Mouse (Mus musculus): ENCODE results near the gene Jun. TPM values are rescaled to one million over a fixed set of nuclear protein-coding genes. Genes with fewer than 3 reads are reported as not detected.

Gene Jun
- 62.9 and 63.7 TPM in 2 replicates for polyA plus RNA-seq (2015; fragmentation: Nextera tagmentation; extraction: Ambion mirVana)

DNA sequence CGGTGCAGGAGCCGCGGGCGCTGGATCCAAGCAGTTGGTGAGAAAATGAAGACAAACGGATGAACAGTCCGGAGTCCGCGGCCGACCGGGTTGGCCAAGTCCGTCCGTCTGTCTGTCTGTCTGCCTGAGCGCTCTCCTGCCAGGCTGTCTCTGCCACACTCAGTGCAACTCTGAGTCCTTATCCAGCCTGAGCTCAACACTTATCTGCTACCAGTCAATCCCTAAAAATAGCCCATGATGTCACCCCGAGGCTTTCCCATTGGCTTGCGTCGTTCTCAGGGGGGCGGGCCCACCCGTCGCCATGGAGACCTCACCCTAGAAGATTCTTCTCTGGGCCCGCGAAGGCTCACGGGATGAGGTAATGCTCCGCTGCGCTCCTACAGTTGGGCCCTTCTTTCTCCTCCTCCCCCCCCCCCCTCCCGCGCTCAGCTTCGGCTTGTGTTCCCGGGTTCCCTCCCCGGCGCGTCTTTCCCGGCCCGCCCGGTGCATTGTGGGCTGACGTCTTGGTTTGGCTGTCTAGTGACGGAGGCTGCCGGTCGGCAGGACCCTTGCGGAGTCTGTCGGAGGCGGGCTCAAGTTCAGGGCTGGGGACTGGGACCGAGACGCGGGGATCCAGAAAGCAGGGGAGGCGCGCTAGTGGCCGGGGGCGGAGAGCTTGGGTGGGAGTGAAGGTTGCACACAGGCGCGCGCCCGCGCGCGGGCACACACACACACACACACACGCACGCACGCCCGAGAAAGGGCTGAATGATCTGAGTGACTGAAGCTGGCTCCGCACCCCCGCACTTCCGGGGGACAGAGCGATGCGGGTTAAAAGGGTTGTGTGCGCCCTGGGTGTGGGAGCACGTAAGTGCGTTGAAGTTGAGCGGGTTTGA is at the start of gene Jun:
Gene Jun (minus strand): TSS at position 198 of the 875 bp plus-strand sequence.
- H3K9me3 ChIP-seq (ENCODE audit: control insufficient read depth, low read length), result no peaks in the 10 kb centered on the region
- ATAC-seq, result peak; percentile 96
- peak within 1 kb of the TSS; percentile 95 for H3K27ac ChIP-seq (ENCODE audit: low read depth, low read length)
- no peaks in the 10 kb centered on the region for H3K27me3 ChIP-seq (replicated peaks; ENCODE audit: control insufficient read depth, insufficient read depth, low read length)
- peak within 1 kb of the TSS; percentile 68 for H3K4me3 ChIP-seq (ENCODE audit: low read length)
- H3K9ac ChIP-seq (ENCODE audit: low read depth, low read length), result peak within 1 kb of the TSS; percentile 82
- H3K36me3 ChIP-seq (ENCODE audit: control insufficient read depth, insufficient read depth, low read length), result no peaks in the 10 kb centered on the region
- peak within 1 kb of the TSS; percentile 82 for H3K4me2 ChIP-seq (ENCODE audit: low read length)
- H3K4me1 ChIP-seq (ENCODE audit: control insufficient read depth, insufficient read depth, low read depth, low read length), result peaks cover 10% of the 10 kb centered on the region
- under 1% methylated on average over 67 of the region's 68 CpGs for WGBS

GRCm38 (mm10) chr4:95101684-95102083 is 49.7 kb upstream of the Jun start:
- ATAC-seq, result no peak
- H3K4me1 ChIP-seq (ENCODE audit: control insufficient read depth, insufficient read depth, low read depth, low read length), result peaks cover 8% of the 10 kb centered on the region; the same call in 1 of the 2 replicates
- H3K4me3 ChIP-seq (ENCODE audit: low read length), result no peak overlapping the region
- H3K36me3 ChIP-seq (ENCODE audit: control insufficient read depth, insufficient read depth, low read length), result no peaks in the 10 kb centered on the region
- H3K27ac ChIP-seq (ENCODE audit: low read depth, low read length), result no peak overlapping the region
- no peak overlapping the region for H3K4me2 ChIP-seq (ENCODE audit: low read length)
- H3K9ac ChIP-seq (ENCODE audit: low read depth, low read length), result no peak overlapping the region
- WGBS, result 95% methylated on average over 7 of the region's 7 CpGs
- no peaks in the 10 kb centered on the region; the same call in 1 of the 2 replicates for H3K27me3 ChIP-seq (replicated peaks; ENCODE audit: control insufficient read depth, insufficient read depth, low read length)
- H3K9me3 ChIP-seq (ENCODE audit: control insufficient read depth, low read length), result peaks cover 4% of the 10 kb centered on the region; the same call in 1 of the 2 replicates

GRCm38 (mm10) chr4:95100694-95101093 is 48.7 kb upstream of the Jun start:
- H3K4me1 ChIP-seq (ENCODE audit: control insufficient read depth, insufficient read depth, low read depth, low read length), result peaks cover 2% of the 10 kb centered on the region; the same call in 1 of the 2 replicates
- no peaks in the 10 kb centered on the region; the same call in 1 of the 2 replicates for H3K27me3 ChIP-seq (replicated peaks; ENCODE audit: control insufficient read depth, insufficient read depth, low read length)
- no peak overlapping the region for H3K27ac ChIP-seq (ENCODE audit: low read depth, low read length)
- H3K9ac ChIP-seq (ENCODE audit: low read depth, low read length), result no peak overlapping the region
- no peak overlapping the region for H3K4me2 ChIP-seq (ENCODE audit: low read length)
- H3K36me3 ChIP-seq (ENCODE audit: control insufficient read depth, insufficient read depth, low read length), result no peaks in the 10 kb centered on the region
- no peak overlapping the region for H3K4me3 ChIP-seq (ENCODE audit: low read length)
- peaks cover 4% of the 10 kb centered on the region; the same call in 1 of the 2 replicates for H3K9me3 ChIP-seq (ENCODE audit: control insufficient read depth, low read length)
- ATAC-seq, result no peak

GRCm38 (mm10) chr4:95099373-95099772 is 47.4 kb upstream of the Jun start:
- no peak overlapping the region for H3K4me3 ChIP-seq (ENCODE audit: low read length)
- no peaks in the 10 kb centered on the region; the same call in 1 of the 2 replicates for H3K27me3 ChIP-seq (replicated peaks; ENCODE audit: control insufficient read depth, insufficient read depth, low read length)
- H3K9ac ChIP-seq (ENCODE audit: low read depth, low read length), result no peak overlapping the region
- WGBS, result 84% methylated on average over 7 of the region's 7 CpGs
- no peak for ATAC-seq
- H3K4me2 ChIP-seq (ENCODE audit: low read length), result no peak overlapping the region
- no peaks in the 10 kb centered on the region for H3K36me3 ChIP-seq (ENCODE audit: control insufficient read depth, insufficient read depth, low read length)
- H3K4me1 ChIP-seq (ENCODE audit: control insufficient read depth, insufficient read depth, low read depth, low read length), result no peaks in the 10 kb centered on the region; the same call in 1 of the 2 replicates
- H3K27ac ChIP-seq (ENCODE audit: low read depth, low read length), result no peak overlapping the region
- H3K9me3 ChIP-seq (ENCODE audit: control insufficient read depth, low read length), result peaks cover 4% of the 10 kb centered on the region; the same call in 1 of the 2 replicates

DNA sequence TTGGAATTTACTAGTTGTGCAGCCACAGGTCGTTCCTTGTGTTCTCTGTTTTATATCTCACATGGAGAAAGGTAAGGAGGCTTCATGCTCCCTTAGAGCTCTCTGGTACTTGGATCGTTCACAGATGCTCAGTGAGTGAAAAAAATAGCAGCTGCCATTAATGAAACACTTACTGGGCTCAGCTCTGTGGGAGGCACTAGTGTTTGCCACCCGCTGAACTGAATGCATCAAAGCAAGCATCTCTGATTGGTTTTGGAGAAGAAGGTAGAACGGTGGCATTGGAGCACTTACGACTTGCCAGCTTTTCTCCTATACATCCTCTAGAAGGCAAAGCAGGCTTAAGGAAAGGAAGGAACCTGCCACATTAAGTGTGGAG is 46.7 kb upstream of the Jun start:
- Histone ChIP-seq H3K4me1 (ENCODE audit: control insufficient read depth, insufficient read depth, low read depth, low read length) (no peaks in the 10 kb centered on the region; the same call in 1 of the 2 replicates), H3K27ac (ENCODE audit: low read depth, low read length) (no peak overlapping the region), H3K36me3 (ENCODE audit: control insufficient read depth, insufficient read depth, low read length) (no peaks in the 10 kb centered on the region), H3K27me3 (replicated peaks; ENCODE audit: control insufficient read depth, insufficient read depth, low read length) (no peaks in the 10 kb centered on the region; the same call in 1 of the 2 replicates), H3K4me3 (ENCODE audit: low read length) (no peak overlapping the region), H3K9me3 (ENCODE audit: control insufficient read depth, low read length) (peaks cover 4% of the 10 kb centered on the region; the same call in 1 of the 2 replicates), H3K4me2 (ENCODE audit: low read length) (no peak overlapping the region), H3K9ac (ENCODE audit: low read depth, low read length) (no peak overlapping the region)
- 60% methylated on average over 5 of the region's 5 CpGs for WGBS
- 0 out of 2 replicates have a peak, but pooled peaks have one; percentile 40 for ATAC-seq

GRCm38 (mm10) chr4:95097942-95098721 is 46.1 kb upstream of the Jun start:
- Histone ChIP-seq H3K27ac (ENCODE audit: low read depth, low read length) (no peak overlapping the region), H3K4me1 (ENCODE audit: control insufficient read depth, insufficient read depth, low read depth, low read length) (no peaks in the 10 kb centered on the region; the same call in 1 of the 2 replicates), H3K9me3 (ENCODE audit: control insufficient read depth, low read length) (peaks cover 4% of the 10 kb centered on the region; the same call in 1 of the 2 replicates), H3K4me3 (ENCODE audit: low read length) (no peak overlapping the region), H3K9ac (ENCODE audit: low read depth, low read length) (no peak overlapping the region), H3K36me3 (ENCODE audit: control insufficient read depth, insufficient read depth, low read length) (no peaks in the 10 kb centered on the region), H3K4me2 (ENCODE audit: low read length) (no peak overlapping the region), H3K27me3 (replicated peaks; ENCODE audit: control insufficient read depth, insufficient read depth, low read length) (no peaks in the 10 kb centered on the region; the same call in 1 of the 2 replicates)
- no peak for ATAC-seq
- 72% methylated on average over 10 of the region's 10 CpGs for WGBS

- Histone ChIP-seq H3K27ac (ENCODE audit: low read depth, low read length) (no peak overlapping the region), H3K9me3 (ENCODE audit: control insufficient read depth, low read length) (peaks cover 1% of the 10 kb centered on the region; the same call in 1 of the 2 replicates), H3K36me3 (ENCODE audit: control insufficient read depth, insufficient read depth, low read length) (no peaks in the 10 kb centered on the region), H3K4me2 (ENCODE audit: low read length) (no peak overlapping the region), H3K9ac (ENCODE audit: low read depth, low read length) (no peak overlapping the region), H3K4me1 (ENCODE audit: control insufficient read depth, insufficient read depth, low read depth, low read length) (no peaks in the 10 kb centered on the region; the same call in 1 of the 2 replicates), H3K4me3 (ENCODE audit: low read length) (no peak overlapping the region), H3K27me3 (replicated peaks; ENCODE audit: control insufficient read depth, insufficient read depth, low read length) (no peaks in the 10 kb centered on the region; the same call in 1 of the 2 replicates)
- no peak for ATAC-seq
- WGBS, result 88% methylated on average over 2 of the region's 2 CpGs
Observed at GRCm38 (mm10) chr4:95096731-95097130, 44.7 kb upstream of the Jun start.

- no peak overlapping the region for H3K9ac ChIP-seq (ENCODE audit: low read depth, low read length)
- 83% methylated on average over 6 of the region's 6 CpGs for WGBS
Observed at GRCm38 (mm10) chr4:95095911-95096310, 43.9 kb upstream of the Jun start.

More at GRCm38 (mm10) chr4:95095911-95096310, 43.9 kb upstream of the Jun start:
- Histone ChIP-seq H3K27me3 (replicated peaks; ENCODE audit: control insufficient read depth, insufficient read depth, low read length) (no peaks in the 10 kb centered on the region; the same call in 1 of the 2 replicates), H3K4me2 (ENCODE audit: low read length) (no peak overlapping the region), H3K4me1 (ENCODE audit: control insufficient read depth, insufficient read depth, low read depth, low read length) (no peaks in the 10 kb centered on the region; the same call in 1 of the 2 replicates), H3K9me3 (ENCODE audit: control insufficient read depth, low read length) (no peaks in the 10 kb centered on the region), H3K27ac (ENCODE audit: low read depth, low read length) (no peak overlapping the region), H3K4me3 (ENCODE audit: low read length) (no peak overlapping the region), H3K36me3 (ENCODE audit: control insufficient read depth, insufficient read depth, low read length) (no peaks in the 10 kb centered on the region)
- no peak for ATAC-seq
